Mouse (Mus musculus) stomach, postnatal 0 days (tissue): ENCODE data around the gene Omd.

Experiments
- CTCF ChIP-seq: IDR thresholded peaks from 2 replicates; pipeline ENCODE4 v1.5.1; 2016; ENCODE audit warnings: antibody characterized with exemption, low read depth, mild to moderate bottlenecking, moderate library complexity
- EP300 ChIP-seq: optimal IDR thresholded peaks from 2 replicates; pipeline ENCODE3; 2016; ENCODE audit warnings: antibody characterized with exemption

DNA sequence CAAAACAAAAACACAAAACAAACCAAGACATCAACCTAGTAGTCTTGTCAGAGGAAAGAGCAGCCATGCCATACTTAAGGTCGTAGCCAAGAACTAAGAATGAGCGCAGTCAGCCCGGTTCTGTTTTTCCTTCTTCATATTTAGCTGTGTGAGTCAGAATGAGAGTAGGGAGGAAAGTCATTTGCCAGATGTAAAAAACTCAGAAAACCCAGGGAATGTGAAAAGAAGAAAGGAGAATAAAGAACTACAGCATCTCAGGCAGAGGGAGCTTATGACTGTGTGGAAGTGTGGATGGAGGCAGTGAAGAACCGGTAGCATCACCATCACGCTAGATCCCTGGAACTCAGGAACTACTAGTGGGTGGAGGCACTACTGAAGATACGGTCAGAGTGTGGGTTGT is 3.8 kb downstream of the Omd start:
- TF ChIP-seq CTCF (no peak), EP300 (no peak)
